Mouse (Mus musculus) heart, embryonic 12.5 days (tissue): ENCODE data around the gene Slc44a3. TPM values are rescaled to one million over a fixed set of nuclear protein-coding genes. Genes with fewer than 3 reads are reported as not detected.
"Not testable (repeated sequence)": the region's sequence is repeated elsewhere in the genome, so short reads cannot be mapped to it uniquely, and the experiment has no call there.

ENCODE experiments used
- ATAC-seq: fragments of 200-750 bp; cut with Nextera tagmentation; 2 replicates; pipeline ENCODE4 v1.8.0; 2017; ENCODE audit warnings: moderate TSS enrichment, moderate library complexity; ENCODE audit not compliant: insufficient number of reproducible peaks, low FRiP score
- H3K27ac ChIP-seq: fragments of 300-500 bp; sonication (generic); 2 replicates; pipeline ENCODE4 v1.5.1; 2016; ENCODE audit warnings: mild to moderate bottlenecking, moderate library complexity; ENCODE audit not compliant: poor library complexity, severe bottlenecking
- H3K27me3 ChIP-seq: fragments of 300-500 bp; sonication (generic); replicated peaks from 2 replicates; pipeline ENCODE4 v1.6.1; 2016; ENCODE audit warnings: mild to moderate bottlenecking, moderate library complexity
- H3K36me3 ChIP-seq: fragments of 300-500 bp; sonication (generic); 2 replicates; pipeline ENCODE4 v1.6.1; 2016; ENCODE audit warnings: mild to moderate bottlenecking, moderate library complexity
- H3K4me1 ChIP-seq: fragments of 300-500 bp; sonication (generic); replicated peaks from 2 replicates; pipeline ENCODE4 v1.6.1; 2016; ENCODE audit warnings: mild to moderate bottlenecking
- H3K4me2 ChIP-seq: fragments of 300-500 bp; sonication (generic); 2 replicates; pipeline ENCODE4 v1.6.1; 2016; ENCODE audit warnings: mild to moderate bottlenecking, moderate library complexity
- H3K4me3 ChIP-seq: fragments of 300-500 bp; sonication (generic); 2 replicates; pipeline ENCODE4 v1.5.1; 2016; ENCODE audit warnings: mild to moderate bottlenecking
- H3K9ac ChIP-seq: fragments of 300-500 bp; sonication (generic); 2 replicates; pipeline ENCODE4 v1.6.1; 2016; ENCODE audit warnings: mild to moderate bottlenecking, moderate library complexity
- H3K9me3 ChIP-seq: fragments of 300-500 bp; sonication (generic); replicated peaks from 2 replicates; pipeline ENCODE4 v1.6.1; 2016; ENCODE audit warnings: mild to moderate bottlenecking, moderate library complexity
- WGBS: fragments of 180-500 bp; shearing (Covaris S2); methylation state at CpG from one replicate; pipeline ENCODE4 v1.1.7; 2016; 5-methylcytosine and 5-hydroxymethylcytosine counted together
- polyA plus RNA-seq: library from polyadenylated mRNA; unstranded; fragments of >200 nt; fragmentation: Nextera tagmentation; extraction: Ambion mirVana; gene quantifications from 2 replicates; pipeline ENCODE4 v1.2.1, GENCODE M21; 2016

Slc44a3 gene
- polyA plus RNA-seq, 1 experiment from 2014 or later: 1.1 TPM

DNA sequence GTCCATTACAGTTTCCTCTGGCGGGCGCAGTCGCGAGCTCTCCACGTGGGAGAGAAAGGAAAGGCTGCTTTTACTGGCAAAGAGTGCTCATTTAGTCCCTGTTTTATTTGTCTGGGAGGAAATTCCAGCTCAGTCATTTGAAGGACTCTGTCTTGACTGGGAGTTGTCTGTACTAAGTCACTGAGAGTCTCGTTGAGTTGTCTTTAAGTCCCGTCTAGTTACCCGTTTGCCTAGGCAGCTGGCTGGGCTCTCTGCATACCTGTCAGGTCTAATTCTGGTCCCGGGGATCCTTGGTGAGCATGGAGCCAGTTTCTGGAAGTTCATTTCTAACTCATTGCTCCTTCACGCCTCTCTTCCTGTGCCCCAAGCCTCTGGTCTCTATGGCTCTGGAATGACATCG, 20.5 kb upstream of the Slc44a3 start:
- no peaks in the 10 kb centered on the region for H3K9me3 ChIP-seq
- H3K4me1 ChIP-seq: peaks cover 8% of the 10 kb centered on the region
- H3K9ac ChIP-seq: no peak overlapping the region
- H3K27ac ChIP-seq: no peak overlapping the region
- 59% methylated on average over 11 of the region's 11 CpGs for WGBS
- H3K27me3 ChIP-seq: no peaks in the 10 kb centered on the region
- H3K4me2 ChIP-seq: no peak overlapping the region
- no peaks in the 10 kb centered on the region for H3K36me3 ChIP-seq
- ATAC-seq: no peak
- H3K4me3 ChIP-seq: no peak overlapping the region

GRCm38 (mm10) chr3:121550370-121550769, 18.2 kb upstream of the Slc44a3 start:
- Histone ChIP-seq H3K4me1 (peaks cover 8% of the 10 kb centered on the region), H3K4me2 (no peak overlapping the region), H3K27me3 (no peaks in the 10 kb centered on the region), H3K4me3 (no peak overlapping the region), H3K27ac (no peak overlapping the region), H3K36me3 (no peaks in the 10 kb centered on the region), H3K9ac (no peak overlapping the region), H3K9me3 (no peaks in the 10 kb centered on the region)
- 4% methylated on average over 1 of the region's 1 CpGs for WGBS
- no peak for ATAC-seq

DNA sequence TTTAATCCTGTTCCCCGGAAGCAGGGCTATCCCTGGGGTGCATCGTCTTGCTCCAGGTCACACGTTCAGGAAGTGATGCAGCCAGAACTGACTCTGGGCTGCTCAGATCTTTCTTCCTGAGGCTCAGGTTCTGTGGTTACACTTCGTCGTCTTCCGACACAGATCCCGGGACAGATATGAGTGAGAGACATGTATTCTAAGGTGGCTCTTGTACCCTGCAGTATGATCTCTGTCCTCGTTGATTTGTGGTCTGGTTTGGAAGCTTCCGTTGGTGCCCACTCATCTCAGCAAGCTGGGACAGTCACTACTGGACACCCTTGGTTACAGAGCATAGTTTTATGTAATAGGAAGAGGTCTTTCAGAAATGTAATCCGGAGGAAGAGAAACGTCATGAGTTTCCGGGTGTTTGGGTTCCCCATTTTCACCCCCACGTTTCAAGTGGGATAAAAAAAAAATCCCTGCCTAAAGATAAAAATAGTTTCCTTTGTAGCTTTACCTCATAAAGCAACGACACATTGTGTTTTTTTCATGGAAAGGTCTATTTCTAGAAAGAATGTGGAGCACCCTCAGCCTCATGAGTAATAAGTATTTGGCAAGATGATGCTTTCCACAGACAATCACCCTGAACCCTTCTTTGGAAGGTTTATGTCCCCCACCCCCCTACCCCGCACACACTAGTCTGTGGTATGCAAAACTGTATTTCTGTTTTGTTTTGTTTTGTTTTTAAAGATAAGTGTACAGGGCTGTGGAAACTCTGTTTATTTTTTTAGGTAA, 15.8 kb upstream of the Slc44a3 start:
- Histone ChIP-seq H3K9ac (no peak overlapping the region), H3K27ac (no peak overlapping the region), H3K4me1 (0 out of 2 replicates have a peak, but pooled peaks cover 5% of the 10 kb centered on the region), H3K27me3 (no peaks in the 10 kb centered on the region), H3K4me2 (no peak overlapping the region), H3K4me3 (no peak overlapping the region), H3K36me3 (no peaks in the 10 kb centered on the region), H3K9me3 (no peaks in the 10 kb centered on the region)
- WGBS: 48% methylated on average over 15 of the region's 15 CpGs
- no peak for ATAC-seq

DNA sequence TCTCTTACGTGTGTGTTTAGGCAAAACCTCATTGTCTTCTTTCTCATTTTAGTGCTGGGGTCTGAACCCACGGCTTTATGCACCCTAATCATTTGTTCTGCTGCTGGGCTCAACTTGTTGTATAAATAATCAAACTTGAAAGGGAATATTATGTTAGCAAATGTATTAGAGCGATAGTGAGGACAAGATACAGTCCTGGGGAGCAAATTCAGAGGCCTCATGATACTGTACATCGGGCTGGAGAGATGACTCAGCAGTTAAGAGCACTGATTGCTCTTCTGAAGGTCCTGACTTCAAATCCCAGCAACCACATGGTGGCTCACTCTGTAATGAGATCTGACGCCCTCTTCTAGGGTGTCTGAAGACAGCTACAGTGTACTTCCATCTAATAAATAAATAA, 8.4 kb upstream of the Slc44a3 start:
- WGBS: 55% methylated on average over 5 of the region's 5 CpGs
- peak overlapping the region; percentile 38 for H3K4me2 ChIP-seq

DNA sequence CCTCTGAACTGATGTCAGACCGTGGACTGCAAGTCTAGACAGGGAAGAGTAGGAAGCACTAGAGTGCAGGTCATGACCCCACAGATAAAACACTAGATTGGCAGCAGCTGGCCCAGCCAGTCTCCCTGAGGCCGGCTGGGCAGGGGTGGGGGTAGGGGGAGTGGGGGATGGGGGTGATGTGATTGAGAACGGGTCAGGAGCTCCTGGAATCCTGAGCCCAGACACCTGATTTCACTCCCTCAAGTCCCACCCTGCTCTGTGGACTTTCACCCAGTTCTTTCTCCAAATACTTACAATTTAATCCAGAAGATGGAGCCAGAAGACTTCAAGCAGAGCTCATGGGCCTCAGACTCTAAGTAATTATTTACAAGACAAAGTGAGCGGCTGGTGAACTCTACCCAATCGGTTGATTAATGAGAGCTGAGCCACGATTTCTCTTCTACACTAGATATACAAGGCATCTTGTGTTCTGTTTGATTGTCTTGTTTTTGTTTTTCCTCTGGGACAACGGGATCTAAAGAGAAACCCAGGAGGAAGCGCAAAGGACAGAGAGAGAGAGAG, 7.7 kb upstream of the Slc44a3 start:
- H3K27me3 ChIP-seq: peaks cover 4% of the 10 kb centered on the region
- H3K27ac ChIP-seq: peak overlapping the region; percentile 40
- H3K9ac ChIP-seq: no peak overlapping the region
- no peaks in the 10 kb centered on the region for H3K9me3 ChIP-seq
- no peaks in the 10 kb centered on the region for H3K36me3 ChIP-seq
- peak; percentile 36; the same call in 1 of the 2 replicates for ATAC-seq
- peaks cover 22% of the 10 kb centered on the region for H3K4me1 ChIP-seq
- no peak overlapping the region for H3K4me3 ChIP-seq
- peak overlapping the region; percentile 38 for H3K4me2 ChIP-seq
- 8% methylated on average over 8 of the region's 8 CpGs for WGBS

More for the DNA sequence above, 8.4 kb upstream of the Slc44a3 start:
- Histone ChIP-seq H3K27me3 (no peaks in the 10 kb centered on the region), H3K36me3 (no peaks in the 10 kb centered on the region), H3K4me3 (no peak overlapping the region), H3K27ac (peak overlapping the region; percentile 28; the same call in 1 of the 2 replicates), H3K9me3 (no peaks in the 10 kb centered on the region), H3K9ac (no peak overlapping the region), H3K4me1 (peaks cover 22% of the 10 kb centered on the region)
- no peak for ATAC-seq

GRCm38 (mm10) chr3:121538847-121539246, 6.6 kb upstream of the Slc44a3 start:
- WGBS: 86% methylated on average over 3 of the region's 3 CpGs
- Histone ChIP-seq H3K27me3 (peaks cover 15% of the 10 kb centered on the region), H3K4me1 (peaks cover 22% of the 10 kb centered on the region)
- not testable (repeated sequence) for H3K9ac ChIP-seq, H3K9me3 ChIP-seq, H3K4me2 ChIP-seq, H3K36me3 ChIP-seq, H3K27ac ChIP-seq, H3K4me3 ChIP-seq, ATAC-seq

GRCm38 (mm10) chr3:121537996-121538395, 5.8 kb upstream of the Slc44a3 start:
- Histone ChIP-seq H3K36me3 (no peaks in the 10 kb centered on the region), H3K9ac (no peak overlapping the region), H3K4me1 (peaks cover 21% of the 10 kb centered on the region), H3K4me2 (no peak overlapping the region), H3K4me3 (no peak overlapping the region), H3K9me3 (no peaks in the 10 kb centered on the region), H3K27me3 (peaks cover 22% of the 10 kb centered on the region), H3K27ac (no peak overlapping the region)
- WGBS: 87% methylated on average over 3 of the region's 3 CpGs
- no peak for ATAC-seq

DNA sequence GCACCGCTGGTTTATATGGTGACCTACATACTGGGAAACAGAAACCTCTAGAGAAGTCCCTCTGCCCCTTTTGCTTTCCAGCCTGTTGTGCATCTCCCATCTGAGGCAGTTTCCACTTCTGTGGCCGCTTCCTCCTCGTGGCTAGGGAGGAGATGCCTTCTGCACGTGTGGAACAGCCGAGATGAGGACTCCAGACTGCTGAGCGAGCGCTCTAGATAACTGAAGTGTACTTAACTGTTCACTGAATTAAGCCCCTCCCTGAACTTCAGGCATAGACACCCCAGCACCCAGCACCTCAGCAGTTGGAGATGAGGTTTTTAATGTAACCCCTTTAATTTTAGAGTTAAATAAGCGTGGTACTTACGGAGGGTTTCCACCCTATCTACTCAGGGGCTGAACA, 4.6 kb upstream of the Slc44a3 start:
- H3K36me3 ChIP-seq: no peaks in the 10 kb centered on the region
- 52% methylated on average over 9 of the region's 9 CpGs for WGBS
- H3K27me3 ChIP-seq: peaks cover 30% of the 10 kb centered on the region
- no peak overlapping the region for H3K4me3 ChIP-seq
- H3K4me2 ChIP-seq: no peak overlapping the region
- no peak for ATAC-seq
- H3K27ac ChIP-seq: no peak overlapping the region
- H3K9ac ChIP-seq: no peak overlapping the region
- no peaks in the 10 kb centered on the region for H3K9me3 ChIP-seq
- peaks cover 24% of the 10 kb centered on the region for H3K4me1 ChIP-seq

DNA sequence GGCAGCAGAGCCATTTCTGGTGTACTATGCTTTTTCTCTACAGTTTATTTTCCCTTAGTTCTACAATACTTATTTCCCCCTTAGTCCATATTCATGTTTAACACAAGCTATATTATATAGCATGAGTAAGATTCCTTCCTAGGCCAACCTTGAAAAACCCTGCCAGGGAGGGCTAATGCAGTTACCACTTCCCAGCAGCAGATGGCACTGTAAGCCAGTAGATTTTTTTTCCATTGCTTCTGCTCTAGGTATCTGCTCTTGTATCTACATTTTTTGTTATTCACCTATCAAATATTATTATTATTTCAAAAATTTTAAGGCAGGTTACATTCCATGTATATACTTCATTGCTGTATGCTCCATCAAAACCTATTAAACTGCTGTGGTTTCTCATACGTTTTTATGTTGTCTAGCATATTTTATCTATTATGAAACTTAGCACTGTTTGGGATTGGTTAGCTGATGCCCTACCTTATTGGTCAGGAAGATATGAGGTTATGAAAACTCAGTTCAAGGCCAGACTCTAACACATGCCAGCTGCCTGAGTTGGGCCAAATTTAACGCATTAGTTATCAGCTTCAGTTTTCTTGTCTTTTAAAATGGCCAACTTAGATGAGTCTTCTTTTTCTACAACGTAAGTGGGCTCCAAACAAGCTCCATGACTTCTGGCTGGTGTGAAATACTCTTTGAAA, 3.8 kb upstream of the Slc44a3 start:
- Histone ChIP-seq H3K4me1 (peaks cover 26% of the 10 kb centered on the region), H3K36me3 (no peaks in the 10 kb centered on the region)

DNA sequence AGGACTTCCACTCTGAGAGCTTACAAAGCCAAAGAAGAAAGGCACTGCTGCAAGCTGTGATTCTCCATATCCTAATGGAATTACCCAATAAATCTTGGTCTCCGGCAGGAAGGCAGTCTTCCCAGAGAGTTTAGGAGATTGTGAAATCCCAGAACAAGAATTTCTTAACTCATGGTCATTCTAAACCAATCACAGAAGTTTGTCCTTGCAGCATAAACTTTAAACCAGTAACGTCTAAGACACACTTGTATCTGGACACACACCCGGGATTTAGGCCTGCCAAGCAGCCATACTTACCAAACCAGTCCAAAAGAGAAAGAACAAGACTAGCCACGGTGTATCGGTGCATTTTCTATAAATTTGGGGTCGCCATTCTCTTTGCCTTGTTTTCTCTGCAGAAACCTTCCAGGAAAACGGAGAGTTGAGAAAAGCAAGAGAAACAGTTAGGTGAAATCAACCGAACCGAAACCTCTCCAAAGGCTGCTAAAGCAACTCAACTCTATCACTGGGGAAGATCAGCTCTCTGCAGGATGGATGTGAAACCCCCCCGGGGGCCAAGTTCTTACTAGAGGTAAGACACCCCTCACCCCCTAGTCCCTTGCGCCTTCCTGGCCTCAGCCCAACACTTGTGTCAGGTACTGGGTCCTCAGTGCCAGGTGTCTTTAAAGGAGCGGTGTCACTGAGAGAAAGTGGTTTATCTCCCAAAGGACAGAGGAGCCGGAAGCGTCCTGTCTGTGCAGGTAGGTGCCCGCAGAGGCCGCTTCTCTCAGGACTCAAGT, 645 bp downstream of the Slc44a3 start:
- H3K36me3 ChIP-seq: no peaks in the 10 kb centered on the region
- no peaks in the 10 kb centered on the region for H3K9me3 ChIP-seq
- no peak overlapping the region for H3K27ac ChIP-seq
- peak overlapping the region; percentile 88 for H3K4me2 ChIP-seq
- peaks cover 38% of the 10 kb centered on the region for H3K27me3 ChIP-seq
- WGBS: 50% methylated on average over 16 of the region's 16 CpGs
- H3K9ac ChIP-seq: peak overlapping the region; percentile 65
- H3K4me3 ChIP-seq: peak overlapping the region; percentile 47
- no peak for ATAC-seq
- peaks cover 22% of the 10 kb centered on the region for H3K4me1 ChIP-seq

More for the DNA sequence above, 3.8 kb upstream of the Slc44a3 start:
- H3K27me3 ChIP-seq: peaks cover 37% of the 10 kb centered on the region
- no peak overlapping the region for H3K9ac ChIP-seq
- no peak overlapping the region for H3K4me3 ChIP-seq
- no peaks in the 10 kb centered on the region for H3K9me3 ChIP-seq
- H3K4me2 ChIP-seq: no peak overlapping the region
- ATAC-seq: no peak
- 73% methylated on average over 3 of the region's 3 CpGs for WGBS
- no peak overlapping the region for H3K27ac ChIP-seq
